Mouse (Mus musculus): Measurements from ENCODE around the gene Ibtk. TPM values are rescaled to one million over a fixed set of nuclear protein-coding genes. Genes with fewer than 3 reads are reported as not detected.
A peak's percentile ranks its signal among the peaks of the same experiment; 100 is the strongest.

Ibtk gene
- polyA plus RNA-seq, 1 experiment: 6.1 TPM

GRCm38 (mm10) chr9:85748204-85749141, 661 bp downstream of the Ibtk start:
- H3K4me1 ChIP-seq (ENCODE audit: control insufficient read depth, insufficient read depth, low read length): peaks cover 4% of the 10 kb centered on the region
- WGBS: 1% methylated on average over 43 of the region's 43 CpGs
- H3K4me3 ChIP-seq (ENCODE audit: insufficient read depth, low read depth, low read length): peak overlapping the region; percentile 74
- no peaks in the 10 kb centered on the region for H3K36me3 ChIP-seq (ENCODE audit: control insufficient read depth, insufficient read depth, low read length)
- H3K27me3 ChIP-seq (replicated peaks; ENCODE audit: control insufficient read depth, insufficient read depth, low read length): no peaks in the 10 kb centered on the region
- H3K27ac ChIP-seq (ENCODE audit: insufficient read depth, low read depth, low read length): peak overlapping the region; percentile 75
- no peak for TF ChIP-seq POLR2A (IDR thresholded peaks at IDR 0.05; ENCODE audit: low read depth, low read length)
- peak; percentile 83 for DNase-seq

- 86% methylated on average over 2 of the region's 2 CpGs for WGBS
- Histone ChIP-seq H3K4me1 (ENCODE audit: control insufficient read depth, insufficient read depth, low read length) (peaks cover 4% of the 10 kb centered on the region), H3K36me3 (ENCODE audit: control insufficient read depth, insufficient read depth, low read length) (no peaks in the 10 kb centered on the region), H3K4me3 (ENCODE audit: insufficient read depth, low read depth, low read length) (no peak overlapping the region), H3K27ac (ENCODE audit: insufficient read depth, low read depth, low read length) (no peak overlapping the region), H3K27me3 (replicated peaks; ENCODE audit: control insufficient read depth, insufficient read depth, low read length) (no peaks in the 10 kb centered on the region)
- DNase-seq: no peak
- TF ChIP-seq CTCF (conservative IDR thresholded peaks at IDR 0.05; ENCODE audit: insufficient read depth, insufficient read length, low read depth, low read length) (no peak), POLR2A (IDR thresholded peaks at IDR 0.05; ENCODE audit: low read depth, low read length) (no peak)
These were observed 3.6 kb downstream of the Ibtk start for GRCm38 (mm10) chr9:85745566-85745965.

GRCm38 (mm10) chr9:85743358-85743757, 5.8 kb downstream of the Ibtk start:
- no peaks in the 10 kb centered on the region for H3K27me3 ChIP-seq (replicated peaks; ENCODE audit: control insufficient read depth, insufficient read depth, low read length)
- no peaks in the 10 kb centered on the region for H3K36me3 ChIP-seq (ENCODE audit: control insufficient read depth, insufficient read depth, low read length)
- no peaks in the 10 kb centered on the region; the same call in 1 of the 2 replicates for H3K4me1 ChIP-seq (ENCODE audit: control insufficient read depth, insufficient read depth, low read length)
- 78% methylated on average over 11 of the region's 11 CpGs for WGBS
- no peak for DNase-seq
- H3K27ac ChIP-seq (ENCODE audit: insufficient read depth, low read depth, low read length): no peak overlapping the region
- TF ChIP-seq POLR2A (IDR thresholded peaks at IDR 0.05; ENCODE audit: low read depth, low read length) (no peak), CTCF (conservative IDR thresholded peaks at IDR 0.05; ENCODE audit: insufficient read depth, insufficient read length, low read depth, low read length) (no peak)
- no peak overlapping the region for H3K4me3 ChIP-seq (ENCODE audit: insufficient read depth, low read depth, low read length)

- 75% methylated on average over 4 of the region's 4 CpGs for WGBS
- H3K27me3 ChIP-seq (replicated peaks; ENCODE audit: control insufficient read depth, insufficient read depth, low read length): no peaks in the 10 kb centered on the region
- TF ChIP-seq POLR2A (IDR thresholded peaks at IDR 0.05; ENCODE audit: low read depth, low read length) (no peak), CTCF (conservative IDR thresholded peaks at IDR 0.05; ENCODE audit: insufficient read depth, insufficient read length, low read depth, low read length) (no peak)
- DNase-seq: no peak
- H3K4me1 ChIP-seq (ENCODE audit: control insufficient read depth, insufficient read depth, low read length): no peaks in the 10 kb centered on the region
- no peak overlapping the region for H3K27ac ChIP-seq (ENCODE audit: insufficient read depth, low read depth, low read length)
- no peaks in the 10 kb centered on the region for H3K36me3 ChIP-seq (ENCODE audit: control insufficient read depth, insufficient read depth, low read length)
- H3K4me3 ChIP-seq (ENCODE audit: insufficient read depth, low read depth, low read length): no peak overlapping the region
These were observed 7.0 kb downstream of the Ibtk start for GRCm38 (mm10) chr9:85742107-85742506.

- no peak for DNase-seq
- 63% methylated on average over 4 of the region's 4 CpGs for WGBS
These were observed 9.9 kb downstream of the Ibtk start for GRCm38 (mm10) chr9:85739279-85739678.

GRCm38 (mm10) chr9:85734821-85735220, 14.3 kb downstream of the Ibtk start:
- TF ChIP-seq CTCF (conservative IDR thresholded peaks at IDR 0.05; ENCODE audit: insufficient read depth, insufficient read length, low read depth, low read length) (no peak), POLR2A (IDR thresholded peaks at IDR 0.05; ENCODE audit: low read depth, low read length) (no peak)
- no peaks in the 10 kb centered on the region for H3K27me3 ChIP-seq (replicated peaks; ENCODE audit: control insufficient read depth, insufficient read depth, low read length)
- 86% methylated on average over 4 of the region's 4 CpGs for WGBS
- H3K4me3 ChIP-seq (ENCODE audit: insufficient read depth, low read depth, low read length): no peak overlapping the region
- H3K36me3 ChIP-seq (ENCODE audit: control insufficient read depth, insufficient read depth, low read length): peaks cover 6% of the 10 kb centered on the region
- H3K27ac ChIP-seq (ENCODE audit: insufficient read depth, low read depth, low read length): no peak overlapping the region
- H3K4me1 ChIP-seq (ENCODE audit: control insufficient read depth, insufficient read depth, low read length): no peaks in the 10 kb centered on the region
- no peak for DNase-seq

More at GRCm38 (mm10) chr9:85739279-85739678, 9.9 kb downstream of the Ibtk start:
- Histone ChIP-seq H3K4me1 (ENCODE audit: control insufficient read depth, insufficient read depth, low read length) (no peaks in the 10 kb centered on the region), H3K4me3 (ENCODE audit: insufficient read depth, low read depth, low read length) (no peak overlapping the region), H3K27ac (ENCODE audit: insufficient read depth, low read depth, low read length) (no peak overlapping the region), H3K36me3 (ENCODE audit: control insufficient read depth, insufficient read depth, low read length) (no peaks in the 10 kb centered on the region), H3K27me3 (replicated peaks; ENCODE audit: control insufficient read depth, insufficient read depth, low read length) (no peaks in the 10 kb centered on the region)
- TF ChIP-seq CTCF (conservative IDR thresholded peaks at IDR 0.05; ENCODE audit: insufficient read depth, insufficient read length, low read depth, low read length) (no peak), POLR2A (IDR thresholded peaks at IDR 0.05; ENCODE audit: low read depth, low read length) (no peak)

- TF ChIP-seq CTCF (conservative IDR thresholded peaks at IDR 0.05; ENCODE audit: insufficient read depth, insufficient read length, low read depth, low read length): no peak
- no peak for TF ChIP-seq POLR2A (IDR thresholded peaks at IDR 0.05; ENCODE audit: low read depth, low read length)
- WGBS: 92% methylated on average over 9 of the region's 9 CpGs
- peaks cover 4% of the 10 kb centered on the region for H3K36me3 ChIP-seq (ENCODE audit: control insufficient read depth, insufficient read depth, low read length)
These were observed 25.1 kb downstream of the Ibtk start for GRCm38 (mm10) chr9:85724078-85724477.

More at GRCm38 (mm10) chr9:85724078-85724477, 25.1 kb downstream of the Ibtk start:
- Histone ChIP-seq H3K4me1 (ENCODE audit: control insufficient read depth, insufficient read depth, low read length) (no peaks in the 10 kb centered on the region), H3K27ac (ENCODE audit: insufficient read depth, low read depth, low read length) (no peak overlapping the region), H3K27me3 (replicated peaks; ENCODE audit: control insufficient read depth, insufficient read depth, low read length) (no peaks in the 10 kb centered on the region), H3K4me3 (ENCODE audit: insufficient read depth, low read depth, low read length) (no peak overlapping the region)
- DNase-seq: no peak
